Mouse (Mus musculus) kidney, adult 11 months (tissue): ENCODE measurements around the gene Cox6b1.

ENCODE experiments used
- DNase-seq: peaks from one replicate; pipeline ENCODE4 v3.0.0; 2022

Cox6b1 gene

DNA sequence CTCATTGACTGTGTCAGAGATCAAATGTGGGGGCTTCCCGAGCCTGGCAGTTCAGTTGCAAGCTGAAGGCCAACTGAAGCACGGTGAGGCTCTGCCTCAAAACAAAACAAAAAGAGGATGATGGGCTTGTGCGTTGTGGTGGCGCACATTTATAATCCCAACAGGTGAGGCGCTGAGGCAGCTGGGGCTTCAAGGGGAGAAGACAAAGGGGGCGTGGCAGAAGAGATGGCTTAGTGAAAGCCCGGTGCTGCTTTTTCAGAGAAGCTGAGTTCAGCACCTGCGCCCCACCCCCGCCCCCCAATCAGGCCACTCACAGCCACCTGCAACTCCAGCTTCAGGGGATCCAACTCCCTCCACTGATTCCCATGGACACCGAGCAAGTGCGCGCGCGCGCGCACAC lies 17.5 kb downstream of the Cox6b1 start:
- no peak for DNase-seq

- peak; percentile 46 for DNase-seq
These were observed 18.1 kb downstream of the Cox6b1 start for GRCm38 (mm10) chr7:30607706-30608309.

DNA sequence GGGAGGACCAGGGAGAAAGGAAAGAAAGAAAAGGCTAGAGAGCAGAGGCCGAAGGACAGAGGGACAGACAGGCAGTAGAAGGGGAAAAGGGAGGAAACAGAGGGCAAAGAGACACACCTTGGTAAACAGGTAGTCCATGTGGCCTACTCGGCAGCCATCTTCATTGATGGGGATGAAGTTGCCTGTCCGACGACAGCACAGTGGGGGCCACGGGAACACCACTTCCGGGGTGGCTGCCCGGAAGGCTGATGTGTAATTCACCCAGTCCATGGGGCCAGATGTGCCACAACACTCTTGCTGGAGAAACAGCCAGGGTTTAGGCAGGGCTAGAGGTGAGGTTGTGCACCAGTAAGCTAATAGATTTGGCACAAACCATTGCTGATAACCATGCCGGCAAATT lies 21.0 kb downstream of the Cox6b1 start:
- DNase-seq, result no peak

DNA sequence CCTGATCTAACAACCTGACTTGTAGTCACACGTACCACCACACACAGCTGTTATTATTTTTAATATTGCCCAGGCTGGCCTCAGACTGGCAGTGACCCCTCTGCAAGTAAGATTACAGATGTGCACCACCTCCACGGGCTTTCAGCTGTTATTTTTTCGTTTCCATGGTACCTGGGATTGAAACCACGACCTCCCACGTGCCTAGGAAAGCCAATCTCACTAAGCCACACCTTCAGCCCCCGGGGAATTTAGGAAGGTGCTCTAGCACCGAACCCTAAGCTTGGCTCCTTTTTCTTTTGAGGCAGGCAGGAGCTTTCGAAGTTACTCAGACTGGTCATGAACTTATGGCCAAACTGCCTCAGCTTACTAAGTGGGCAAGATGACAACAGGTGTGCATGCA lies 21.5 kb downstream of the Cox6b1 start:
- DNase-seq, result no peak

GRCm38 (mm10) chr7:30602583-30602982 lies 23.4 kb downstream of the Cox6b1 start:
- peak; percentile 81 for DNase-seq

- DNase-seq, result peak; percentile 67
These were observed 25.3 kb downstream of the Cox6b1 start for GRCm38 (mm10) chr7:30600651-30601050.

DNA sequence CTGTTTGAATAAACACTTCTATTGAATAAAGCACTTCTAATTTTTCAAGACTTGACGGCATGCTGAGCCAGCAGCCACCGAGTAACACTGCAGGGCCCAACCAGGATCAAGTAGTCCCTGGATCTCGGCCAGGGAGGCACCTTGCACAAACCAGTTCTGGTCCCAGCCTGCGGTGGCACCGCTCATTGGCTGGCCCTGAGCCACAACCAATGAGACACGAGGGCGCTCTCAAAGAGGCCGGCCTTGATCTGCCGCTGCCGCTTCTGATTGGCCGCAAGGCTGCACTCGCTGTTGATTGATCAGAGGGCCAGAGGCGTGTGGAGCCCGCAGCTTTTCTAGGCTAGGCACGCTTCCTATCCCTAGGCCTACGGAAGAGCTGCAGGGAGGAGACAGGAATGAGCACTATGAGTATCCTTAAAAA lies 26.0 kb downstream of the Cox6b1 start:
- peak; percentile 98 for DNase-seq

- DNase-seq, result no peak
These were observed 27.2 kb downstream of the Cox6b1 start, which contains the start of gene Zbtb32 for GRCm38 (mm10) chr7:30598786-30599185. Zbtb32 (minus strand) TSS chr7:30598909.

DNA sequence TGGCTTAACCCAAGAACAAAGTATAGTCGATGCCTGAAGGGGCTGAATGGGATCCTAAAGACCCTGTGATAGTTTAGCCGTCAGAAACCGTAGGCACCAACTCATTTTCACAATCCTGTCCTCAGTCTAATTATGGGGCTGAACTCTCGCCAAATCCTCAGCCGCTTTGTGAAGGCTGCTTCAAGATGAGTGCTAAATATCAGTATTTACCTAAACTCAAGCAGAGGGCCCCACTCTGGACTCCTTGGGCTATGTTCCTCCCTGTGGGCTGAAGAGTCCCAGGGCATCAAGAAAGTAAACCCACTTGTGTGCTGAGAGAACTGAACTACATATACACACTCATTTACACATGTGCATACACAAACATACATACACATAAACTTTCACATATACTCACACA lies 29.1 kb downstream of the Cox6b1 start:
- DNase-seq, result no peak

DNA sequence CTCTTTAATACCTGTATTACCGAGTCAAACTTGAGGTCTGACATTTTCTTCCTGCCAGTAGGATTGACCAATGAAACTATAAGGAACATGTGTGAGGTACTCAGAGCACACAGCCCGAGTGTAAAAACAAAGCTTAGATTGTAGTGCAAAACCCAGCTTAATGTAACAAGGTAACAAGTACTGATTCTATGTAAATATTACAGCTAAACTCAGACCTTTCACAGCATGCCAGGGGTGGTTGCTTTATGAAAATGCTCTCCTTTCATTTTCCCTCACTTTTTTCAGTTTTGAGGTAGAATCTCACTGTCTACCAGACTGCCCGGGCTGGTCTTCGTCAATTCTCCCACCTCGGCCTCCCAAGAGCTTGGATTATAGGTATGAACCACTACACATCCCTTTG lies 29.9 kb downstream of the Cox6b1 start:
- DNase-seq, result no peak

DNA sequence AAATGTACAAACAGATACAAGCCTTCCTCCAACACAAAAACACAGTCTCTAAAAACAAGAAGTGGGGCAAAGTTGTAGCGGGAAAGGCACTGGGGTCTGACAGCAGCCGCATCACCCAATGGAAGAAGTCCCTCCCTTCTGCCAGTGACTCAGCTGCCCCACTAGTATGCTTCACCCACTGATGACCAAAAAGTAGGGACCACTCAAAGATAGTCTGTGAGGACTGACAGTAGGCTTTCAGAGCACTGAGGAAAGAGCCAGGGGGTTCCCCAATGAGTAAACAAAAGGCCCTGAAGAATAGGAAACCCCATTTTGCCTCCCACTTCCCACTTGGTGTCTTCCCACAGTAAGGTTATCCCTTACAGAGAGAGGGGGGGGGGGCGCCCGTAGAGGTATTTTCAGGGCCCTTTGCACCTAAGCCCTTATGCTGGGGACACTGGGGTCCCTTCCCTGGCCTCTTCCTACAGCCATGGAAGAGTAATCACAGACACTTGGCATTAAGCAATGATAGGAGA lies 31.4 kb downstream of the Cox6b1 start:
- DNase-seq, result no peak

DNA sequence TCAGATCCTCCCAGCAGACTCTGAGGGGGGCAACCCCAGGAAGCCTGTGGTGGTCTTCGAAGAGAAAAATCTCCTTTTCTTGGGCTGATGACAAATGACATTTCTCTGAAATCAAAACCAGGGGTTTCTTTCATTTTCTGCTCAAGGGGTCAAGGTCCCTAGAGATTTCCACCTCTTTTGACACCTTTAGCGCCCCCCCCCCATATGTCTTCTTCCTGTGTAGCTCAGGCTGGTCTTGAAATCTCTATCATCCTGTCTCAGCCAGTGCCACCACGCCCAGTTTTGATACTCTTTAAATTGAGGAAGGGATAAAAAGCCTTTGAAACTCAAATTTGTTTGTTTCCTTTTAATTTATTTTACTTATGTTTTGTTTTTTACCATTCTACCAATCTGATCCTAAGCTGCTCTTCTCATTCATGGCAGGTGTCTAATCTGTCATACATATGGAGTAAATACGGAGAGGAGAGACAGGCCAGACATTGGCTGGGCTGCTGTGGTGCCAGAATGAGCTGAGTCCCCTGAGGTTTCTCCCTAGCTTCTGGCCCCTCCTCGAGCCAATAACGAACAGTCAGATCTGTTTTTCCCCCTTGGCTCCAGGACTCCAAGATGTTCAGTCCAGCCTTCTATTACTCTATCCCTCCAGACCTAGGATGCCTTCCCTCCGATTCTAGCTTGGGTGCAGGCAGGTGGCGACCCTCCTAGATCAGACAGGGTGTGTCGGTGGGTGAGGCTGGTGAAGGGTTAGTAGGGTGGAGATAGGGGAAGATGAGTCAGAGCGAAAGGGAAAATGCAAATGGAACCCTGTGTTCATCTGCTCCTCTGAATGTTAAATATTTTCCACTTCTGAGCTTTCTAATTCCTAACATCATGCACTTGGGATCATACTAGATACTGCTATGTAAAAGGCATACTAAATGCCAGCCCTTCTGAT lies 32.1 kb downstream of the Cox6b1 start:
- no peak for DNase-seq

DNA sequence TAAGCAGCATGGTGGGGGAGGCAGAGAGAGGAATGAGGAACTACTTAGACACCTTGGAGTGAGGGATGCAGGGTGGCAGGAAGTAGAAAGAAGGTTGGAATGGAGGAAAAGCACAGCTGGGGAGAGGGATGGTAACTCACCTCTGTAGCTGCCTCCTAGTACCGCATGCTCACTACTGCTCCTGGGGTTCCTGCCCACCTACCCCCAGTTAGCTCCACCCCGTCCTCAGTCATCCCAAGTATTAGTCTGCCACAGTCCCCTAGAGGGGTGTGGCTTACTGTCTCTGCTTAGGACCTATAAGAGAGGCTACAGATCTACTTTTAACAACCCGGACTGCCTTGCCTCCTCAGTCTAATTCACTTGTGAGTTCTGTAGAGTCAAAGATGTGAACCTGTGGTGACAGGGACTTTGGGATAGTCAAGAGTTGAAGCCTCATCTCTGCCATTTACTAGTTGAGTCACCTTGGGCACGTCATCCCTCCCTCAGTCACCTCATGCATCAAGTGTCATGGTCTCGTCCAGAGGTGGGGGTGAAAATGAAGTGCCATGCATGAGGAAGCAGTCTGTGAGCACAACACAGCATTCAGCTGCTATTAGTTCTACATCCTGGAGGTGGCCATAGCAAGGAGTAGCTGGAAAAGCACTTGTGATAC lies 33.1 kb downstream of the Cox6b1 start:
- no peak for DNase-seq

DNA sequence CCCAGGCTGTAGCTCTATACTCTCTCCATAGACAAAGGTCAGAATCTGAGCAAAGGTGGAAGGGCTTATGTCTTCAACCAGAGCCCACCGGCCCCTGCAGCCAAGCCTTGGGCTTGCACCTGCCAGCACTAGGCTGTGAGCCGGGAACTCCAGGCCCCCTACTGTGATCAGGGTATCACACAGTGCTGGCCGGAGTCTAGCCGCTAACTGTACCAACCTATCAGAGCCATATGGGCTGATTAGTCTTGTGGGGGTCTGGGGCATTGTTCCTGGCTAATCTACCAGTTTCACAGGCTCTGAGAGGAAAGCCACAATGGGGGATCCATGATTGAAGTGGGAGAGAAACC lies 34.4 kb downstream of the Cox6b1 start:
- no peak for DNase-seq

- DNase-seq, result no peak
These were observed 34.9 kb downstream of the Cox6b1 start for GRCm38 (mm10) chr7:30590927-30591604.

GRCm38 (mm10) chr7:30589435-30590301 lies 36.3 kb downstream of the Cox6b1 start:
- DNase-seq, result peak; percentile 85

DNA sequence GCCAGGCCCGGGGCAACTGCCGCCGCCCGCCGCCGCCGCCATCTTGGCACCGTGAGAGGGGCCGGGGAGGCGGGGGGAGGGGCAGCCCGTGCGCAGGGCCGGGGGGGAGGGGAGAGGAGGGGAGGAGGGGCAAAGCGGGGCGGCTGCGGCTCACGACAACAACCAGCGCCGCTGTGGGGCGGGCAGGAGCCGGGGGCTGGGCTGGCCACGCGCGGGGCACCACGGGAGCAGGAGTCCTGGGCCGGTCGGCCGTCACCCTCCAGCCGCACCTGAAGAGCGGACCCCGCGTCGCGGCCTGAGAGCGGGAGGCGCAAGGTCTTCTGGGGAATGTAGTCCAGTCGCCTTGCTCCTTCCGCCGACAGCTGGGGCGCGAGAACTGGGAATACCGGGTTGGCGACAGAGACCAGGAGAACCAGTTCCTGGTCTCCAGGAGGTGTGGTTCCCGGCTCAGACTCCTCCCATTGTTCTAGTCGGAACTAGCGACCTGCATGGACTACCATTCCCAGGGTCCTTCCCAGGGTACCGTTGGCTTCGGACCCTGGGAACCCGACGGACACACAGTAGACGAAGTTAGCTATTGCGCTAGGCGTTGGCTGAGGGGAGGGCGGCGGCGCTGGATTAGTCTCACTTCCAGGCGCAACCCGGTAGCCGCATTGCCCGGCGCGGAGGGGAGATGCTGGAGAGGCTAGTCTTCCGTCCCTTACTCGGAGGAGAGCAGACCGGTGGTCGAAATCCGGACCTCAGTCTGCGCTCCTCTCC lies 37.1 kb downstream of the Cox6b1 start, which contains the start of gene Kmt2b:
Gene Kmt2b (minus strand): TSS at position 51 of the 759 bp plus-strand sequence.
- peak; percentile 99 for DNase-seq

DNA sequence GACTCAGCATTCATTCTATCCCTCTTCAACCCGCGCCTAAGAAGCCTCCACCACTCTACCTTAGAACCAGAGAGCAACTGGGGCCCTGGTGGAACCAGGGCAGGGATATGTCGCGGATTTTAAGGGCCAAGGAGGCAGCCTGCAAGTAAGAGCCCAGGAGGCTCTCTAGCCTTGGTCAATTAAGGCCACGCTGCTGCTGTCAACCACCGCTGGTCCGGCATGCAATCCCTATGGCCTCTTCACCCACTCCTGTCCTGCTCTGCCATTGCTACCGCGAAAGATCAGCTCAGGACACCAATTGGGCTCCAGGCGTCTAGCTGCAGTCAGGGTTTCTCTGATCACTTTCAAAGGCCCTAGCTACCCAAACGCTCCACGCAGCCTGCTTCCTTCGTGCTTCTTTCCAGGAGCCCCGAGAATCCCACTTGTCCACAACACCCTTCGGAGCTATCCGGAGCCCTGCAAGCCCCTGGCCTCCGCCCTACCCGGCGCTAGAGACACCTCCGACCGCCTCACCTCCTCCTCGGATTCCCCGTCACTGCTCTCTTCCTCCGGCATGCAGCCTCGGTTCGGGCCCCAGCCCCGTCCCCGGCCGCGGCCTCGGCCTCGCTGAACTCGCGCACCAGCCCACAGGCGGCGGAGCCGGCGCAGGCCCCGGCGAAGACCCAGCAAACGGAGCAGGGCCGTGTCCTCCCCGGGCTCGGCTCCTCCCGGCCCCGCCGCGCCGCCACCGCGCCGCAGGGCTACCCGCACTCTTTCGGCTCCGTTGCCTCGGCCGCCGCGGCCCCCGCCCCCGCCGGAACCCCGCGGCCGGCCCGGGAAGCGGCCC lies 37.9 kb downstream of the Cox6b1 start:
- DNase-seq, result peak; percentile 51

GRCm38 (mm10) chr7:30586455-30587020 lies 39.4 kb downstream of the Cox6b1 start:
- DNase-seq, result no peak

DNA sequence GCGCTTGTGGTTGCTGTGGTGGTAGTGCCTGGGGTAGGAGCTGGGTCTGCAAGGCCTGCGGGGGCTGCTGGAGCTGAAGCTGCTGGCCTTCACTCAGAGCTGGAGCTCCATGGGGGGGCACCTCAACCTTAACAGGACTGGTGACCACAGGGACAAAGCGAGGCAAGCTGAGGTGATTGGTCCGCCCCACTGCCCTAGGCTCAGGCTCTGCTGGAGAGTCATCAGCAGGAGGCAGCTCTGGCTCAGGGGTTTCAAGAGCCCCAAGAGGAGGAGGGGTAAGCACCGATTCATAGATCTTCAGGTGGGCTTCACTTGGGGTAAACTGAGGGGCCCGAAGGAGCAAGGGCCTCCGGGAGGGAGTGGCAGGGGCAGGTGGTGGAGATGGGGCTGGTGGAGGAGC lies 40.8 kb downstream of the Cox6b1 start:
- DNase-seq, result no peak
